Mouse (Mus musculus): ENCODE measurements around the gene Ambra1. TPM values are rescaled to one million over a fixed set of nuclear protein-coding genes. Genes with fewer than 3 reads are reported as not detected.

The Ambra1 gene
- polyA plus RNA-seq, 1 experiment from 2014 or later = 4.6 TPM

GRCm38 (mm10) chr2:91957096-91957495, 227.2 kb downstream of the Ambra1 start:
- no peak overlapping the region for H3K4me3 ChIP-seq (replicated peaks)
- no peaks in the 10 kb centered on the region for H3K9me3 ChIP-seq (replicated peaks)
- H3K4me2 ChIP-seq = peak overlapping the region; percentile 45
- peak overlapping the region; percentile 55 for H3K9ac ChIP-seq
- ATAC-seq (ENCODE audit: low read depth) = peak; percentile 62
- H3K4me1 ChIP-seq (replicated peaks) = peaks cover 99% of the 10 kb centered on the region
- H3K27ac ChIP-seq = peak overlapping the region; percentile 72
- 7% methylated on average over 4 of the region's 4 CpGs for WGBS (ENCODE audit: insufficient replicate concordance)
- no peak for DNase-seq
- peaks cover 16% of the 10 kb centered on the region for H3K36me3 ChIP-seq
- no peaks in the 10 kb centered on the region for H3K27me3 ChIP-seq

DNA sequence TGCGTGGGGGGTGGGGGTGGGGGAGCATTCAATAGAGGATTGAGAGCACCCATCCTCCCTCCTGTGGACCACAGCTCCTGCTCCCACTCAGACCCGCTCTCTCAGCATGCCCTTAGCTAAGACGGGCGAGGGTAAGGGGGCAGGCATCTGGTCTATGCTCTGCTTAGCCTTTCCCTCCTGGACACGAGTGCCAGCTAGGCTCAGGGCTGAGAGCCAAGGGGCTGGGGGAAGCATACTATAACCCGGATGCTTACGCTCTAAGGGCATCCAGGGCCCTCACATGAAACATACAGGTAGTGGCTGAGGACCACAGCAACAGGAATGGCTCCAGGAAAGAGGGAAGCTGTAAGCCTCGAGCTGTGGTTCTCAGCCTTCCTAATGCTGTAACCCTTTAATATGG, 228.1 kb downstream of the Ambra1 start:
- no peak for ATAC-seq (ENCODE audit: low read depth)
- 82% methylated on average over 8 of the region's 8 CpGs for WGBS (ENCODE audit: insufficient replicate concordance)
- peak overlapping the region; percentile 72; the same call in 1 of the 2 replicates for H3K27ac ChIP-seq
- peaks cover 100% of the 10 kb centered on the region for H3K4me1 ChIP-seq (replicated peaks)
- H3K4me3 ChIP-seq (replicated peaks) = no peak overlapping the region
- no peaks in the 10 kb centered on the region for H3K27me3 ChIP-seq
- H3K9me3 ChIP-seq (replicated peaks) = no peaks in the 10 kb centered on the region
- no peak for DNase-seq
- H3K4me2 ChIP-seq = peak overlapping the region; percentile 45
- H3K36me3 ChIP-seq = peaks cover 16% of the 10 kb centered on the region
- peak overlapping the region; percentile 55; the same call in 1 of the 2 replicates for H3K9ac ChIP-seq

DNA sequence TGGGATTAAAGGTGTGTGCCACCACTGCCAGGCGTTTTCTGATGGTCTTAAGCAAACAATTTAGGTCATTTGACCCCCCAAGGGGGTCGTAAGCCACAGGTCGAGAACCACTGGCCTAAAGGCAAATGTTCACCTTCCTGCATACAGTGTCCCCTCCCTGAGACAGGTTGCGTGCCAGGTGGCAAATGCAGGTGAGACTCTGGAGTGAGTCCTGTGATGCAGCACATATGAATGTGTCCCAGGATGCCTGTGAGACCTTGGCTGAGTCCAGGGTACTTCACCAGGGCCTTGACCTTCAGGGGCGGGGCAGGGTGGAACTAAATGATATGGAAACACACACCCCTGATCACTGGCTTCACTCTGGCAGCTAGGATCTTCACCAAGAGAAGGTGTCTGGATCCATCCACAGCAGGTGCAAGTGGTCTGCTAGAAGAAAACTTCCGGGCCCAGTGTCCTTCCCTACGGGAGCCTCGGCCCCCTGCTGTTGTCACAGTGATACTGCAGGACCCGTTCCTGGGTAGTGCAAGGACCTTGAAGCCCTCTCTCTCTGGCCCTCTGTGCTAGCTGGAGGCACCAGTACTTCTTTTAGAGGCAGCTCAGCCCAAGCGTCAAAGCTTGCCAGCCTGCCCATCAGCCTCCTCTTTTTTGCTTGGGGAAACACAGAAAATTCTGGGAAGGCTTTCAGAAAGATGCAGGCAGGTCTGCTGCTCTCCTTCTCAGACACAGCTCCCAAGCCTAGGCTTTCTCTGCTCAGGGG, 228.9 kb downstream of the Ambra1 start:
- H3K4me3 ChIP-seq (replicated peaks) = no peak overlapping the region
- peaks cover 96% of the 10 kb centered on the region for H3K4me1 ChIP-seq (replicated peaks)
- peak overlapping the region; percentile 59 for H3K9ac ChIP-seq
- ATAC-seq (ENCODE audit: low read depth) (no peak), DNase-seq (peak; percentile 57)
- no peak overlapping the region; the same call in 1 of the 2 replicates for H3K27ac ChIP-seq
- 40% methylated on average over 10 of the region's 10 CpGs for WGBS (ENCODE audit: insufficient replicate concordance)
- peak overlapping the region; percentile 17; the same call in 1 of the 2 replicates for H3K4me2 ChIP-seq
- 0 out of 2 replicates have a peak, but pooled peaks cover under 1% of the 10 kb centered on the region for H3K27me3 ChIP-seq
- peaks cover 16% of the 10 kb centered on the region for H3K36me3 ChIP-seq
- H3K9me3 ChIP-seq (replicated peaks) = no peaks in the 10 kb centered on the region

DNA sequence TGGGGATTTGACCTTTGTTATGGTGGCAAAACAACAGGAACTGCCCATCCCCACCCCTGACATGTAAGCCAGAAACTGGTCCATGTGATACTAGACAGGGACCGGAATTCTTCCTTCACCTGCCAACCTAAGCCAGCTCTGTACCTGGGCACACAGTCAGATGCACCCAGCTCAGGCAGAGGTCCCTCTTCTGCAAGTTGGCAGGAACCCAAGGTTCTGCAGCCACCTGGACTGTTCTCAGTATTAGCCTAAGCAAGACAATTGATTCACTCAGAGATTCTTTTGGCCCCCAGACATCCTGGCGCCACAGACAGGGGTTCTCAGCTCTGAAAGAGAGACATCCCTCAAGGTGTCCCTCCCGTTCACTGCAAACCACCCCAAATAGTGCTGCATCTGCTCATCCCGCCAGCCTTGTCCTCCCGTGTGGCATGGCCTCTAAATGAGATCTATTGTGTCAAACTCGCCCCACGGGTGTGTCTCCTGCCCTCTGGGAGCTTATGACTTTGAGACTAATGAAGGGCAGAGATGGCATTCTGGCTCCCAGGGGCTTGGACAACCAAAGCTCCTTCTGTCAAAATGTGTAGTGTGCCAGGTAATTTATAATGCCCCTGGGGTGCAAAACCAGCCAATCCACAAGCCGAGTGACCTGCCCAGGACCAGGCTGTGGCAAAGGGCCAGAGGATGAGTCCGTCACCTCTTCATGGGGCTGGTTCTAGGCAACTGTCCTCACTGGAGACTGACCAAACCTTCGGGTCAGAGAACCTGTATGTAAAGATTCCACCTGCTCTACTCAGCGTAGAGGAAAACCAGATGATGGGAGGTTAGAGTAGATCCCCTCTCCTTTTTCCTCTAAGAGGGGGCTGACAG, 229.8 kb downstream of the Ambra1 start:
- H3K9ac ChIP-seq = peak overlapping the region; percentile 59
- H3K4me3 ChIP-seq (replicated peaks) = no peak overlapping the region
- no peaks in the 10 kb centered on the region for H3K9me3 ChIP-seq (replicated peaks)
- DNase-seq (no peak), ATAC-seq (ENCODE audit: low read depth) (no peak)
- 72% methylated on average over 11 of the region's 11 CpGs for WGBS (ENCODE audit: insufficient replicate concordance)
- H3K4me2 ChIP-seq = peak overlapping the region; percentile 17; the same call in 1 of the 2 replicates
- peaks cover 94% of the 10 kb centered on the region for H3K4me1 ChIP-seq (replicated peaks)
- peaks cover 16% of the 10 kb centered on the region for H3K36me3 ChIP-seq
- no peak overlapping the region for H3K27ac ChIP-seq
- H3K27me3 ChIP-seq = peaks cover 10% of the 10 kb centered on the region

- WGBS (ENCODE audit: insufficient replicate concordance) = 85% methylated on average over 5 of the region's 5 CpGs
- H3K4me3 ChIP-seq (replicated peaks) = no peak overlapping the region
- H3K4me2 ChIP-seq = no peak overlapping the region
- ATAC-seq (ENCODE audit: low read depth) (no peak), DNase-seq (no peak)
- peaks cover 92% of the 10 kb centered on the region for H3K4me1 ChIP-seq (replicated peaks)
- peaks cover 16% of the 10 kb centered on the region for H3K27me3 ChIP-seq
- H3K9ac ChIP-seq = no peak overlapping the region
- H3K9me3 ChIP-seq (replicated peaks) = no peaks in the 10 kb centered on the region
- peaks cover 16% of the 10 kb centered on the region for H3K36me3 ChIP-seq
- H3K27ac ChIP-seq = no peak overlapping the region; the same call in 1 of the 2 replicates
Observed at GRCm38 (mm10) chr2:91960459-91960858, 230.5 kb downstream of the Ambra1 start.

DNA sequence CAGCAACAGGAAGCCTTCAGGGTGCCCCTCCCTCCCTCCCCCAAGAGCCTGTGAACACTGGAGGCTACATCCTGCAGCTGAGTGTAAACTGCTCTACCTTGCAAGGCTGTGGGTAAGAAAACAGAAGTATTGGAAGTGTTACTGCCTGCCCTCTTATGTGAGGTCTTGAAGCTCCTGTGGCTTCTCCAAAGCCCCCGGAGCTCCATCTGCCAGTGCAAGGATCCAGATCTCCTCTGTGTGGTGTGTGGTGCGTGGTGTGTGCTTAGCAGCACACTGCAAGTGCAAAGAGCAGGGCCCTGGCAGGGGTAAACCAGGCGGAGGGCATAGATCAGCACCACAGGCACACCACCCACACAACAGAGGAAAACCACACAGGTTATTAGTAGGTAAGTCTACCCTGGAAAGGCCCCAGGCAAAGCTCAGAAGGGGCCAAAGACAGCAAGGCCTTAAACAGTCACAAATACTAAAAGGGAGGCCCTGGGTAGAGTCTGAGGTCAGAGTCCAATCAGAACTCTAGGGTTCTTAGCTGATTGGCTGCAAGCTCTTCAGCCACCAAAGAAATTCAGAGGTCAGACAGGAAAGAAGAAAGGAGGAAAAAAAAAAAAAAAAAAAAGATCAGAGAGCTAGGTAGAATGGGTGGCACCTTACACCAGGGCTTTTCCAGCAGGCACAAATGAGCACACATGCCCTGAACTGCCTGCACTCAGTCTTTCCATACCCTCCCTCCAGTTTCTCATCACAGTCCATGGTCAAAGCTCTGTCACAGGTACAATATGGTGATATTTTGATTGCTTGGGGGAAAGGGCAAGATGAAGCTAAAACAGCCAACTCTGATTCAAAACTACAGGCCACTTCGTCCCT, 232.2 kb downstream of the Ambra1 start:
- Histone ChIP-seq H3K4me2 (peak overlapping the region; percentile 99), H3K9me3 (replicated peaks) (no peaks in the 10 kb centered on the region), H3K4me1 (replicated peaks) (peaks cover 83% of the 10 kb centered on the region), H3K9ac (peak overlapping the region; percentile 93), H3K27me3 (peaks cover 29% of the 10 kb centered on the region), H3K27ac (peak overlapping the region; percentile 84), H3K36me3 (peaks cover 16% of the 10 kb centered on the region), H3K4me3 (replicated peaks) (peak overlapping the region; percentile 94)
- no peak for DNase-seq
- WGBS (ENCODE audit: insufficient replicate concordance) = 27% methylated on average over 4 of the region's 4 CpGs
- ATAC-seq (ENCODE audit: low read depth) = no peak

- Histone ChIP-seq H3K4me1 (replicated peaks) (peaks cover 75% of the 10 kb centered on the region), H3K27ac (peak overlapping the region; percentile 84), H3K36me3 (peaks cover 16% of the 10 kb centered on the region), H3K4me2 (peak overlapping the region; percentile 99), H3K4me3 (replicated peaks) (peak overlapping the region; percentile 94), H3K27me3 (peaks cover 31% of the 10 kb centered on the region), H3K9ac (peak overlapping the region; percentile 93), H3K9me3 (replicated peaks) (no peaks in the 10 kb centered on the region)
- under 1% methylated on average over 39 of the region's 39 CpGs for WGBS (ENCODE audit: insufficient replicate concordance)
- DNase-seq = no peak
- peak; percentile 16 for ATAC-seq (ENCODE audit: low read depth)
Observed at GRCm38 (mm10) chr2:91962864-91963401, 233.0 kb downstream of the Ambra1 start.

DNA sequence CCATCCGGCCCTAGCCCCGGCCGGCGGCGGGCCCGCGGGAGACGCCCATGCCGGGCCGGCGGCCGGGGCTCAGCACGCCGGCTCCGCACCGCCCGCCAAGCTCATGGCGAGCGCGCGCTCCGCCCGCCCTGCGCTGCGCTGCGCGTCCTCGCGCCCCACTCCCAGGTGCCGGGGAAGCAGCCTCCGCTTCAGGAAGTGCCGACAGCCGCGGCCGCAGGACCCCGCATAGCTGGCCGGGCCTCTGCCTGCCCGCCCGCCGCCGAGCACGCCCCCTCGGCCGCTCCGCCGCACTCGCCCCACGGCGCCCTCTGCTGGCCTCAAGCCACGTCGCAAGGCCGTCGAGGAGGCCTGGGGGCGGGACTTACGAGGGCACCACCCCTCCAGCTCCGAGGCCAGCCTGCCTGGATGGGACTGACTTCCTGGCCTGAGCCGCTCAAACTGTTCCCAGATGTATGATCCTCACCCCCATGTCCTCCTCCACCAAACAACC, 233.6 kb downstream of the Ambra1 start:
- Histone ChIP-seq H3K4me1 (replicated peaks) (peaks cover 70% of the 10 kb centered on the region), H3K9me3 (replicated peaks) (no peaks in the 10 kb centered on the region), H3K4me2 (peak overlapping the region; percentile 99), H3K27me3 (peaks cover 36% of the 10 kb centered on the region), H3K27ac (peak overlapping the region; percentile 84), H3K9ac (peak overlapping the region; percentile 93), H3K36me3 (peaks cover 16% of the 10 kb centered on the region), H3K4me3 (replicated peaks) (peak overlapping the region; percentile 94)
- DNase-seq (peak; percentile 93), ATAC-seq (ENCODE audit: low read depth) (peak; percentile 89)
- WGBS (ENCODE audit: insufficient replicate concordance) = under 1% methylated on average over 57 of the region's 57 CpGs

- Histone ChIP-seq H3K36me3 (peaks cover 13% of the 10 kb centered on the region), H3K27ac (peak overlapping the region; percentile 65), H3K4me1 (replicated peaks) (peaks cover 58% of the 10 kb centered on the region), H3K4me3 (replicated peaks) (peak overlapping the region; percentile 34), H3K9me3 (replicated peaks) (no peaks in the 10 kb centered on the region), H3K9ac (0 out of 2 replicates have a peak overlapping the region, but pooled peaks have one; percentile 22), H3K27me3 (peaks cover 48% of the 10 kb centered on the region), H3K4me2 (peak overlapping the region; percentile 99)
- no peak for DNase-seq
- no peak for ATAC-seq (ENCODE audit: low read depth)
- 37% methylated on average over 3 of the region's 3 CpGs for WGBS (ENCODE audit: insufficient replicate concordance)
Observed at GRCm38 (mm10) chr2:91964610-91965204, 234.8 kb downstream of the Ambra1 start.

DNA sequence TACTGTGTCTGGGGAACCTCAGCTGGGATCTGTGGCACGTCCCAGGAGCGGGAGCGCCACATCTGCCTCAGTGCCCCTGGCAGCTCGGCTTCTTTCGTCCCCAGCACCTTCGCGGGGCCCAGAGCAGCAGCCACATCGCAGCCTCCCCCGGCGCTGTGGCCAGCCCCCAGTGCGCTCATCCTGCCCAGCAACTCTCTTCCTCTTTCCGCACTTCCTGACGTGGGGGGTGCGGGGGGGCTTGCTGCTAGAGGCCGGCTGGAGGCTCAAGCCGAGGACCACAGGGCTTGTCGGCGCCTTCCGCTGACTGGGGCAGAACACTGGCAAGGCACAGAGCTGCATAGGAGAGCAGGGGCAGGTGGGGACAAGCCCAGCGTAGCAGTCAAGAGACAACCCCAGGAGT, 235.5 kb downstream of the Ambra1 start:
- Histone ChIP-seq H3K36me3 (peaks cover 7% of the 10 kb centered on the region; the same call in 1 of the 2 replicates), H3K27ac (peak overlapping the region; percentile 65), H3K9me3 (replicated peaks) (no peaks in the 10 kb centered on the region), H3K9ac (peak overlapping the region; percentile 22; the same call in 1 of the 2 replicates), H3K4me1 (replicated peaks) (peaks cover 51% of the 10 kb centered on the region), H3K4me2 (peak overlapping the region; percentile 99), H3K27me3 (peaks cover 55% of the 10 kb centered on the region), H3K4me3 (replicated peaks) (peak overlapping the region; percentile 34)
- DNase-seq (no peak), ATAC-seq (ENCODE audit: low read depth) (no peak)
- WGBS (ENCODE audit: insufficient replicate concordance) = 8% methylated on average over 20 of the region's 20 CpGs

All from liver, embryonic 13.5 days (tissue).